Mouse (Mus musculus) liver, embryonic 14.5 days (tissue): Measurements from ENCODE around the gene Csk.

Experiments
- CTCF ChIP-seq: IDR thresholded peaks from 2 replicates; pipeline ENCODE4 v1.5.1; 2016; ENCODE audit warnings: antibody characterized with exemption, low read depth, control low read depth
- EP300 ChIP-seq: IDR thresholded peaks from 2 replicates; pipeline ENCODE4 v1.6.1; 2016; ENCODE audit warnings: antibody characterized with exemption, low read depth

DNA sequence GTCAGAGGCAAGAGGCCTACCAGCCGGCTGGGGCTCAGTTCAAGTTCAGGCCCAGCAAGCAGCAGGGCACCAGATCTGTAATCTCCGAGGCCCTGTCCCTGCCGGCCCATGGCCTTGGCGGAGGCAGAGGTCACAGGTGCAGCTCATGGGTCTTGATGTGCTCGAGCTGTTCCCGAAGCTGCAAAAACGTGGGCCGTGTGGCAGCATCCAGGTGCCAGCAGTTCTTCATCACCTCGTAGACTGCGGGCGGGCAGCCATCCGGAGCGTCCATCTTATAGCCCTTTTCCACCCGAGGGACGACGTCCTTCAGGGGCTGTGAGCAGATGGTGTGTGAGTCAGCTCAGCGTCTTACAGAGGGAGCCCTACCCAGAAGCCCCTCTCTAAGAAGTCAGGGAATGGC is 26.2 kb downstream of the Csk start:
- no peak for TF ChIP-seq CTCF
- no peak for TF ChIP-seq EP300
